Mouse (Mus musculus) cerebellum, adult 18-20 months (tissue): ENCODE measurements around the gene Gm2431.
"Not testable (repeated sequence)": the region's sequence is repeated elsewhere in the genome, so short reads cannot be mapped to it uniquely, and the experiment has no call there.

Experiments used
- DNase-seq, 2 experiments: peaks; one replicate each; pipeline ENCODE4 v3.0.0; 2021

The Gm2431 gene

GRCm38 (mm10) chr7:142258254-142258653, at the start of gene Gm2431:
Gm2431 (minus strand) TSS chr7:142258354.
- DNase-seq, result not testable (repeated sequence)

- DNase-seq, result not testable (repeated sequence)
Measured at GRCm38 (mm10) chr7:142303929-142304328, 45.8 kb upstream of the Gm2431 start.

GRCm38 (mm10) chr7:142303249-142303648, 45.1 kb upstream of the Gm2431 start, which contains the start of gene Krtap5-4:
Krtap5-4 (plus strand) TSS chr7:142303549.
- no peak for DNase-seq

- not testable (repeated sequence) for DNase-seq
Measured at GRCm38 (mm10) chr7:142297018-142297417, 38.9 kb upstream of the Gm2431 start, which contains the start of gene Krtap5-1. Krtap5-1 (minus strand) TSS chr7:142297118.

- not testable (repeated sequence) for DNase-seq
Measured at GRCm38 (mm10) chr7:142296108-142296507, 38.0 kb upstream of the Gm2431 start.

- DNase-seq, result no peak
Measured at GRCm38 (mm10) chr7:142295418-142295817, 37.3 kb upstream of the Gm2431 start.

GRCm38 (mm10) chr7:142293851-142294250, 35.7 kb upstream of the Gm2431 start:
- peak; percentile 44 to 60 for DNase-seq

GRCm38 (mm10) chr7:142285910-142286612, 27.9 kb upstream of the Gm2431 start:
- DNase-seq, result not testable (repeated sequence)

- DNase-seq, result peak; percentile 62 to 66
Measured at GRCm38 (mm10) chr7:142285130-142285835, 27.1 kb upstream of the Gm2431 start.

- peak; percentile 93 to 94 for DNase-seq
Measured at GRCm38 (mm10) chr7:142284615-142285080, 26.5 kb upstream of the Gm2431 start.

GRCm38 (mm10) chr7:142284023-142284591, 26.0 kb upstream of the Gm2431 start:
- peak; percentile 55 to 64 for DNase-seq

- DNase-seq, result not testable (repeated sequence)
Measured at GRCm38 (mm10) chr7:142282847-142283246, 24.7 kb upstream of the Gm2431 start.

- not testable (repeated sequence) for DNase-seq
Measured at GRCm38 (mm10) chr7:142279291-142279690, 21.1 kb upstream of the Gm2431 start.

- DNase-seq, result peak; percentile 75 to 81
Measured at GRCm38 (mm10) chr7:142278183-142278582, 20.0 kb upstream of the Gm2431 start.

- not testable (repeated sequence) for DNase-seq
Measured at GRCm38 (mm10) chr7:142274263-142274662, 16.1 kb upstream of the Gm2431 start, which contains the start of gene Gm4559. Gm4559 (minus strand) TSS chr7:142274363.

GRCm38 (mm10) chr7:142255517-142255916, 2.6 kb downstream of the Gm2431 start:
- DNase-seq, result peak; percentile 40 to 45

GRCm38 (mm10) chr7:142249824-142250223, 8.3 kb downstream of the Gm2431 start:
- DNase-seq, result peak; percentile 15 to 29

GRCm38 (mm10) chr7:142240978-142241377, 17.2 kb downstream of the Gm2431 start, which contains the start of gene Gm40460:
Gm40460 (minus strand) TSS chr7:142241078.
- DNase-seq, result no peak

GRCm38 (mm10) chr7:142231540-142231939, 26.6 kb downstream of the Gm2431 start:
- no peak for DNase-seq

GRCm38 (mm10) chr7:142229871-142230270, 28.3 kb downstream of the Gm2431 start, which contains the start of gene Krtap5-5:
Krtap5-5 (minus strand) TSS chr7:142229971.
- DNase-seq, result not testable (repeated sequence)

GRCm38 (mm10) chr7:142224518-142224917, 33.6 kb downstream of the Gm2431 start:
- no peak for DNase-seq

- not testable (repeated sequence) for DNase-seq
Measured at GRCm38 (mm10) chr7:142212136-142212535, 46.0 kb downstream of the Gm2431 start.

GRCm38 (mm10) chr7:142211559-142211958, 46.6 kb downstream of the Gm2431 start, which contains the start of gene Gm7579:
Gm7579 (plus strand) TSS chr7:142211859.
- DNase-seq, result no peak
